Mouse (Mus musculus) cortical plate, adult 2 months (tissue): ENCODE measurements at regions not wholly inside any gene's neighbourhood (a gene's known extent, or its start where the extent isn't known, plus 50 kb on each side); places are given as distances from the start of the nearest gene placed in this dataset.

Experiments used
- H3K27ac ChIP-seq: fragments of 200-500 bp; 2 replicates; pipeline ENCODE4 v1.5.1; 2012; ENCODE audit warnings: low read length, control low read depth, inconsistent platforms; ENCODE audit not compliant: insufficient read depth
- H3K4me1 ChIP-seq: fragments of 200-500 bp; 2 replicates; pipeline ENCODE4 v1.6.1; 2011; ENCODE audit warnings: low read length; ENCODE audit not compliant: control insufficient read depth, insufficient read depth
- H3K4me3 ChIP-seq: fragments of 200-500 bp; 2 replicates; pipeline ENCODE4 v1.5.1; 2011; ENCODE audit warnings: mild to moderate bottlenecking, low read length, control low read depth; ENCODE audit not compliant: insufficient read depth
- CTCF ChIP-seq: fragments of 200-500 bp; IDR thresholded peaks from 2 replicates; pipeline ENCODE4 v1.5.1; 2011; ENCODE audit warnings: mild to moderate bottlenecking, control low read depth, low read length; ENCODE audit not compliant: insufficient read depth; ENCODE audit errors: extremely low read depth
- POLR2A ChIP-seq: fragments of 200-500 bp; IDR thresholded peaks from 2 replicates; pipeline ENCODE4 v1.6.1; 2011; ENCODE audit warnings: mild to moderate bottlenecking, low read length, control low read depth; ENCODE audit not compliant: insufficient read depth; ENCODE audit errors: extremely low read depth

- Histone ChIP-seq H3K4me1 (no peaks in the 10 kb centered on the region), H3K27ac (no peak overlapping the region), H3K4me3 (no peak overlapping the region)
- TF ChIP-seq CTCF (no peak), POLR2A (no peak)
These were observed 67.7 kb upstream of the Kcnma1 start for GRCm38 (mm10) chr14:24081911-24082558.

- Histone ChIP-seq H3K4me3 (no peak overlapping the region), H3K4me1 (no peaks in the 10 kb centered on the region), H3K27ac (no peak overlapping the region)
- peak; percentile 58 for TF ChIP-seq CTCF
- TF ChIP-seq POLR2A, result no peak
These were observed 54.4 kb upstream of the Kcnma1 start for GRCm38 (mm10) chr14:24068693-24069092.

GRCm38 (mm10) chr14:24067657-24068056 lies 53.4 kb upstream of the Kcnma1 start:
- Histone ChIP-seq H3K27ac (no peak overlapping the region), H3K4me3 (no peak overlapping the region), H3K4me1 (no peaks in the 10 kb centered on the region)
- TF ChIP-seq POLR2A, result no peak
- peak; percentile 96 for TF ChIP-seq CTCF

- H3K27ac ChIP-seq, result no peak overlapping the region
- no peak overlapping the region for H3K4me3 ChIP-seq
- TF ChIP-seq POLR2A, result no peak
- TF ChIP-seq CTCF, result no peak
- H3K4me1 ChIP-seq, result no peaks in the 10 kb centered on the region
These were observed 51.0 kb upstream of the Kcnma1 start for GRCm38 (mm10) chr14:24065231-24065767.
